Mouse (Mus musculus) heart, embryonic 12.5 days (tissue): ENCODE results near the gene Olfr524. TPM values are rescaled to one million over a fixed set of nuclear protein-coding genes. Genes with fewer than 3 reads are reported as not detected.

Experiments
- ATAC-seq: fragments of 200-750 bp; cut with Nextera tagmentation; 2 replicates; pipeline ENCODE4 v1.8.0; 2017; ENCODE audit warnings: moderate TSS enrichment, moderate library complexity; ENCODE audit not compliant: insufficient number of reproducible peaks, low FRiP score
- H3K27ac ChIP-seq: fragments of 300-500 bp; sonication (generic); 2 replicates; pipeline ENCODE4 v1.5.1; 2016; ENCODE audit warnings: mild to moderate bottlenecking, moderate library complexity; ENCODE audit not compliant: poor library complexity, severe bottlenecking
- H3K27me3 ChIP-seq: fragments of 300-500 bp; sonication (generic); replicated peaks from 2 replicates; pipeline ENCODE4 v1.6.1; 2016; ENCODE audit warnings: mild to moderate bottlenecking, moderate library complexity
- H3K36me3 ChIP-seq: fragments of 300-500 bp; sonication (generic); 2 replicates; pipeline ENCODE4 v1.6.1; 2016; ENCODE audit warnings: mild to moderate bottlenecking, moderate library complexity
- H3K4me1 ChIP-seq: fragments of 300-500 bp; sonication (generic); replicated peaks from 2 replicates; pipeline ENCODE4 v1.6.1; 2016; ENCODE audit warnings: mild to moderate bottlenecking
- H3K4me2 ChIP-seq: fragments of 300-500 bp; sonication (generic); 2 replicates; pipeline ENCODE4 v1.6.1; 2016; ENCODE audit warnings: mild to moderate bottlenecking, moderate library complexity
- H3K4me3 ChIP-seq: fragments of 300-500 bp; sonication (generic); 2 replicates; pipeline ENCODE4 v1.5.1; 2016; ENCODE audit warnings: mild to moderate bottlenecking
- H3K9ac ChIP-seq: fragments of 300-500 bp; sonication (generic); 2 replicates; pipeline ENCODE4 v1.6.1; 2016; ENCODE audit warnings: mild to moderate bottlenecking, moderate library complexity
- H3K9me3 ChIP-seq: fragments of 300-500 bp; sonication (generic); replicated peaks from 2 replicates; pipeline ENCODE4 v1.6.1; 2016; ENCODE audit warnings: mild to moderate bottlenecking, moderate library complexity
- WGBS: fragments of 180-500 bp; shearing (Covaris S2); methylation state at CpG from one replicate; pipeline ENCODE4 v1.1.7; 2016; 5-methylcytosine and 5-hydroxymethylcytosine counted together
- polyA plus RNA-seq: library from polyadenylated mRNA; unstranded; fragments of >200 nt; fragmentation: Nextera tagmentation; extraction: Ambion mirVana; gene quantifications from 2 replicates; pipeline ENCODE4 v1.2.1, GENCODE M21; 2016

Gene Olfr524
- polyA plus RNA-seq, 1 experiment from 2014 or later = not detected

- no peaks in the 10 kb centered on the region for H3K4me1 ChIP-seq
- 60% methylated on average over 18 of the region's 18 CpGs for WGBS
Observed at GRCm38 (mm10) chr7:140186646-140187620, 18.8 kb downstream of the Olfr524 start.

GRCm38 (mm10) chr7:140184206-140184605 lies 21.6 kb downstream of the Olfr524 start:
- no peaks in the 10 kb centered on the region for H3K36me3 ChIP-seq
- H3K9me3 ChIP-seq = no peaks in the 10 kb centered on the region
- no peak overlapping the region for H3K9ac ChIP-seq
- no peak overlapping the region for H3K4me3 ChIP-seq
- ATAC-seq = no peak
- H3K4me1 ChIP-seq = no peaks in the 10 kb centered on the region
- no peaks in the 10 kb centered on the region; the same call in 1 of the 2 replicates for H3K27me3 ChIP-seq
- 72% methylated on average over 4 of the region's 4 CpGs for WGBS
- H3K27ac ChIP-seq = no peak overlapping the region
- no peak overlapping the region for H3K4me2 ChIP-seq

More at GRCm38 (mm10) chr7:140186646-140187620, 18.8 kb downstream of the Olfr524 start:
- H3K36me3 ChIP-seq = no peaks in the 10 kb centered on the region
- H3K4me2 ChIP-seq = no peak overlapping the region
- H3K27me3 ChIP-seq = no peaks in the 10 kb centered on the region; the same call in 1 of the 2 replicates
- ATAC-seq = no peak
- no peak overlapping the region for H3K4me3 ChIP-seq
- H3K27ac ChIP-seq = no peak overlapping the region
- H3K9me3 ChIP-seq = no peaks in the 10 kb centered on the region
- H3K9ac ChIP-seq = no peak overlapping the region

- Histone ChIP-seq H3K4me1 (no peaks in the 10 kb centered on the region), H3K27ac (no peak overlapping the region), H3K9ac (no peak overlapping the region), H3K27me3 (no peaks in the 10 kb centered on the region; the same call in 1 of the 2 replicates), H3K9me3 (no peaks in the 10 kb centered on the region), H3K4me2 (no peak overlapping the region), H3K4me3 (no peak overlapping the region), H3K36me3 (no peaks in the 10 kb centered on the region)
- no peak for ATAC-seq
- 69% methylated on average over 2 of the region's 2 CpGs for WGBS
Observed at GRCm38 (mm10) chr7:140180692-140181091, 25.1 kb downstream of the Olfr524 start.

- Histone ChIP-seq H3K27ac (no peak overlapping the region), H3K4me2 (no peak overlapping the region), H3K27me3 (no peaks in the 10 kb centered on the region; the same call in 1 of the 2 replicates), H3K36me3 (no peaks in the 10 kb centered on the region), H3K9me3 (no peaks in the 10 kb centered on the region), H3K4me1 (no peaks in the 10 kb centered on the region), H3K4me3 (no peak overlapping the region), H3K9ac (no peak overlapping the region)
- ATAC-seq = no peak
- WGBS = 85% methylated on average over 2 of the region's 2 CpGs
Observed at GRCm38 (mm10) chr7:140179176-140179575, 26.6 kb downstream of the Olfr524 start.

GRCm38 (mm10) chr7:140172936-140173335 lies 32.8 kb downstream of the Olfr524 start, which contains the start of gene Olfr523:
TSS of gene Olfr523 (plus strand) at chr7:140173217.
- no peaks in the 10 kb centered on the region; the same call in 1 of the 2 replicates for H3K27me3 ChIP-seq
- 39% methylated on average over 1 of the region's 1 CpGs for WGBS
- no peaks in the 10 kb centered on the region for H3K4me1 ChIP-seq
- H3K4me3 ChIP-seq = no peak within 1 kb of the TSS
- H3K9me3 ChIP-seq = no peaks in the 10 kb centered on the region
- no peaks in the 10 kb centered on the region for H3K36me3 ChIP-seq
- H3K4me2 ChIP-seq = no peak within 1 kb of the TSS
- no peak within 1 kb of the TSS for H3K27ac ChIP-seq
- H3K9ac ChIP-seq = no peak within 1 kb of the TSS
- no peak for ATAC-seq

- 89% methylated on average over 3 of the region's 3 CpGs for WGBS
Observed at GRCm38 (mm10) chr7:140170863-140171262, 34.9 kb downstream of the Olfr524 start.

GRCm38 (mm10) chr7:140169386-140169785 lies 36.4 kb downstream of the Olfr524 start:
- WGBS = 71% methylated on average over 4 of the region's 4 CpGs
- Histone ChIP-seq H3K4me2 (no peak overlapping the region), H3K4me1 (no peaks in the 10 kb centered on the region), H3K27me3 (no peaks in the 10 kb centered on the region), H3K27ac (no peak overlapping the region), H3K4me3 (no peak overlapping the region), H3K36me3 (no peaks in the 10 kb centered on the region), H3K9ac (no peak overlapping the region), H3K9me3 (no peaks in the 10 kb centered on the region)
- no peak for ATAC-seq

More at GRCm38 (mm10) chr7:140170863-140171262, 34.9 kb downstream of the Olfr524 start:
- no peaks in the 10 kb centered on the region for H3K36me3 ChIP-seq
- no peak overlapping the region for H3K4me2 ChIP-seq
- H3K27ac ChIP-seq = no peak overlapping the region
- H3K27me3 ChIP-seq = no peaks in the 10 kb centered on the region; the same call in 1 of the 2 replicates
- H3K4me1 ChIP-seq = no peaks in the 10 kb centered on the region
- no peaks in the 10 kb centered on the region for H3K9me3 ChIP-seq
- no peak overlapping the region for H3K9ac ChIP-seq
- no peak for ATAC-seq
- H3K4me3 ChIP-seq = no peak overlapping the region

- ATAC-seq = no peak
Observed at GRCm38 (mm10) chr7:140167950-140168349, 37.8 kb downstream of the Olfr524 start.

GRCm38 (mm10) chr7:140164664-140165063 lies 41.1 kb downstream of the Olfr524 start, which contains the start of gene Olfr522:
TSS of gene Olfr522 (minus strand) at chr7:140164764.
- no peaks in the 10 kb centered on the region for H3K9me3 ChIP-seq
- H3K36me3 ChIP-seq = no peaks in the 10 kb centered on the region
- no peak within 1 kb of the TSS for H3K4me2 ChIP-seq
- ATAC-seq = no peak
- no peaks in the 10 kb centered on the region for H3K27me3 ChIP-seq
- no peak within 1 kb of the TSS for H3K27ac ChIP-seq
- no peaks in the 10 kb centered on the region for H3K4me1 ChIP-seq
- H3K4me3 ChIP-seq = no peak within 1 kb of the TSS
- no peak within 1 kb of the TSS for H3K9ac ChIP-seq
- WGBS = 70% methylated on average over 7 of the region's 7 CpGs

More at GRCm38 (mm10) chr7:140167950-140168349, 37.8 kb downstream of the Olfr524 start:
- Histone ChIP-seq H3K27me3 (no peaks in the 10 kb centered on the region), H3K27ac (no peak overlapping the region), H3K4me1 (no peaks in the 10 kb centered on the region), H3K36me3 (no peaks in the 10 kb centered on the region), H3K4me2 (no peak overlapping the region), H3K9me3 (no peaks in the 10 kb centered on the region), H3K4me3 (no peak overlapping the region), H3K9ac (no peak overlapping the region)
- 73% methylated on average over 1 of the region's 1 CpGs for WGBS

GRCm38 (mm10) chr7:140160363-140160762 lies 45.4 kb downstream of the Olfr524 start:
- no peak overlapping the region for H3K4me2 ChIP-seq
- no peak overlapping the region for H3K27ac ChIP-seq
- no peaks in the 10 kb centered on the region for H3K4me1 ChIP-seq
- no peak for ATAC-seq
- WGBS = 73% methylated on average over 3 of the region's 3 CpGs
- peaks cover 27% of the 10 kb centered on the region for H3K27me3 ChIP-seq
- no peak overlapping the region for H3K9ac ChIP-seq
- H3K4me3 ChIP-seq = no peak overlapping the region
- no peaks in the 10 kb centered on the region for H3K9me3 ChIP-seq
- no peaks in the 10 kb centered on the region for H3K36me3 ChIP-seq

- Histone ChIP-seq H3K4me1 (peaks cover 15% of the 10 kb centered on the region), H3K27ac (no peak within 1 kb of the TSS), H3K27me3 (peaks cover 68% of the 10 kb centered on the region), H3K9ac (no peak within 1 kb of the TSS), H3K36me3 (peaks cover 4% of the 10 kb centered on the region; the same call in 1 of the 2 replicates), H3K9me3 (no peaks in the 10 kb centered on the region), H3K4me2 (peak within 1 kb of the TSS; percentile 56), H3K4me3 (peak within 1 kb of the TSS; percentile 27)
- no peak for ATAC-seq
- WGBS = 4% methylated on average over 28 of the region's 28 CpGs
Observed at GRCm38 (mm10) chr7:140154218-140154927, 51.4 kb downstream of the Olfr524 start, which contains the start of gene Sprn. TSS of gene Sprn (minus strand) at chr7:140154877.
